Mouse (Mus musculus) retina, postnatal 1 day (tissue): Measurements from ENCODE around the gene Akt3.
A peak's percentile ranks its signal among the peaks of the same experiment; 100 is the strongest.

Experiments
- DNase-seq: peaks from one replicate; pipeline ENCODE4 v3.0.0-alpha.2; 2012

Akt3 gene

GRCm38 (mm10) chr1:177258034-177258342 lies at the start of gene Akt3:
TSS of gene Akt3 (minus strand) at chr1:177258203.
- DNase-seq = no peak

GRCm38 (mm10) chr1:177307549-177307948 lies 49.5 kb upstream of the Akt3 start:
- DNase-seq = peak; percentile 74

GRCm38 (mm10) chr1:177298231-177298630 lies 40.2 kb upstream of the Akt3 start:
- no peak for DNase-seq

GRCm38 (mm10) chr1:177286764-177287163 lies 28.8 kb upstream of the Akt3 start:
- DNase-seq = no peak

- no peak for DNase-seq
Observed at GRCm38 (mm10) chr1:177281925-177282324, 23.9 kb upstream of the Akt3 start.

- DNase-seq = no peak
Observed at GRCm38 (mm10) chr1:177277361-177277760, 19.4 kb upstream of the Akt3 start.

- DNase-seq = no peak
Observed at GRCm38 (mm10) chr1:177267645-177268044, 9.6 kb upstream of the Akt3 start.

GRCm38 (mm10) chr1:177262926-177263325 lies 4.9 kb upstream of the Akt3 start:
- no peak for DNase-seq

GRCm38 (mm10) chr1:177260796-177261195 lies 2.8 kb upstream of the Akt3 start:
- DNase-seq = no peak

GRCm38 (mm10) chr1:177259038-177259600 lies 1.1 kb upstream of the Akt3 start:
- DNase-seq = no peak

- DNase-seq = peak; percentile 94
Observed at GRCm38 (mm10) chr1:177258343-177259037, 487 bp upstream of the Akt3 start.

- DNase-seq = peak; percentile 83
Observed at GRCm38 (mm10) chr1:177257178-177258033, 597 bp downstream of the Akt3 start.

- DNase-seq = no peak
Observed at GRCm38 (mm10) chr1:177248638-177249037, 9.4 kb downstream of the Akt3 start.

- no peak for DNase-seq
Observed at GRCm38 (mm10) chr1:177238368-177238767, 19.6 kb downstream of the Akt3 start.

- DNase-seq = no peak
Observed at GRCm38 (mm10) chr1:177236695-177237094, 21.3 kb downstream of the Akt3 start.

- no peak for DNase-seq
Observed at GRCm38 (mm10) chr1:177236249-177236648, 21.8 kb downstream of the Akt3 start.

- DNase-seq = no peak
Observed at GRCm38 (mm10) chr1:177234462-177234861, 23.5 kb downstream of the Akt3 start.

- DNase-seq = no peak
Observed at GRCm38 (mm10) chr1:177231122-177231521, 26.9 kb downstream of the Akt3 start.

GRCm38 (mm10) chr1:177198978-177199377 lies 59.0 kb downstream of the Akt3 start:
- no peak for DNase-seq

- no peak for DNase-seq
Observed at GRCm38 (mm10) chr1:177195224-177195623, 62.8 kb downstream of the Akt3 start.

GRCm38 (mm10) chr1:177194324-177194723 lies 63.7 kb downstream of the Akt3 start:
- DNase-seq = no peak

- DNase-seq = no peak
Observed at GRCm38 (mm10) chr1:177191623-177192022, 66.4 kb downstream of the Akt3 start.

GRCm38 (mm10) chr1:177190358-177190757 lies 67.6 kb downstream of the Akt3 start:
- DNase-seq = no peak

- DNase-seq = peak; percentile 87
Observed at GRCm38 (mm10) chr1:177188708-177189107, 69.3 kb downstream of the Akt3 start.
